Mouse (Mus musculus) adrenal gland, adult 8-10 months (tissue): ENCODE measurements around the gene Arhgap15. TPM values are rescaled to one million over a fixed set of nuclear protein-coding genes. Genes with fewer than 3 reads are reported as not detected.
A peak's percentile ranks its signal among the peaks of the same experiment; 100 is the strongest.
"Not testable (repeated sequence)": the region's sequence is repeated elsewhere in the genome, so short reads cannot be mapped to it uniquely, and the experiment has no call there.

Experiments used
- DNase-seq: peaks from one replicate; pipeline ENCODE4 v3.0.0; 2022
- total RNA-seq, 4 experiments: library from RNA; stranded (reverse); gene quantifications; 2 replicates each; pipeline ENCODE4 v1.2.4; 2022

Arhgap15 gene
- total RNA-seq, result 1 to 10 TPM; 1.3 to 3.8 (median 2.5) TPM

GRCm38 (mm10) chr2:43748287-43748983, at the start of gene Arhgap15:
TSS of gene Arhgap15 (plus strand) at chr2:43748824.
- DNase-seq, result no peak

- DNase-seq, result no peak
These were observed 35.9 kb upstream of the Arhgap15 start for GRCm38 (mm10) chr2:43712611-43713138.

- peak; percentile 42 for DNase-seq
These were observed 26.0 kb upstream of the Arhgap15 start for GRCm38 (mm10) chr2:43722446-43723103.

- DNase-seq, result no peak
These were observed 25.5 kb upstream of the Arhgap15 start for GRCm38 (mm10) chr2:43723104-43723541.

- DNase-seq, result no peak
These were observed 21.4 kb upstream of the Arhgap15 start for GRCm38 (mm10) chr2:43727181-43727580.

GRCm38 (mm10) chr2:43727693-43728092, 20.9 kb upstream of the Arhgap15 start:
- no peak for DNase-seq

- no peak for DNase-seq
These were observed 19.8 kb upstream of the Arhgap15 start for GRCm38 (mm10) chr2:43728831-43729230.

- no peak for DNase-seq
These were observed 16.2 kb upstream of the Arhgap15 start for GRCm38 (mm10) chr2:43732396-43732795.

- not testable (repeated sequence) for DNase-seq
These were observed 13.6 kb upstream of the Arhgap15 start for GRCm38 (mm10) chr2:43735071-43735470.

GRCm38 (mm10) chr2:43737546-43737945, 11.1 kb upstream of the Arhgap15 start:
- DNase-seq, result no peak

GRCm38 (mm10) chr2:43738562-43739112, 10.0 kb upstream of the Arhgap15 start:
- no peak for DNase-seq

- DNase-seq, result no peak
These were observed 9.3 kb upstream of the Arhgap15 start for GRCm38 (mm10) chr2:43739190-43739818.

- DNase-seq, result no peak
These were observed 697 bp downstream of the Arhgap15 start for GRCm38 (mm10) chr2:43749321-43749720.

GRCm38 (mm10) chr2:43755899-43756298, 7.3 kb downstream of the Arhgap15 start:
- DNase-seq, result no peak

- no peak for DNase-seq
These were observed 8.0 kb downstream of the Arhgap15 start for GRCm38 (mm10) chr2:43756626-43757025.

GRCm38 (mm10) chr2:43761735-43762134, 13.1 kb downstream of the Arhgap15 start:
- no peak for DNase-seq

- no peak for DNase-seq
These were observed 14.7 kb downstream of the Arhgap15 start for GRCm38 (mm10) chr2:43763279-43763678.

- DNase-seq, result no peak
These were observed 15.8 kb downstream of the Arhgap15 start for GRCm38 (mm10) chr2:43764456-43764855.

GRCm38 (mm10) chr2:43766200-43766599, 17.6 kb downstream of the Arhgap15 start:
- no peak for DNase-seq

GRCm38 (mm10) chr2:43769850-43770570, 21.4 kb downstream of the Arhgap15 start:
- no peak for DNase-seq

GRCm38 (mm10) chr2:43772640-43773039, 24.0 kb downstream of the Arhgap15 start:
- DNase-seq, result no peak

GRCm38 (mm10) chr2:43782157-43782556, 33.5 kb downstream of the Arhgap15 start:
- no peak for DNase-seq
